Mouse (Mus musculus) retina, adult 2 months (tissue): ENCODE data around the gene Gm19402.

Experiments
- DNase-seq: peaks from one replicate; pipeline ENCODE4 v3.0.0-alpha.2; 2012; ENCODE audit warnings: low read depth, low spot score

The Gm19402 gene

GRCm38 (mm10) chr10:77666342-77666741 lies 24.2 kb downstream of the Gm19402 start:
- no peak for DNase-seq

DNA sequence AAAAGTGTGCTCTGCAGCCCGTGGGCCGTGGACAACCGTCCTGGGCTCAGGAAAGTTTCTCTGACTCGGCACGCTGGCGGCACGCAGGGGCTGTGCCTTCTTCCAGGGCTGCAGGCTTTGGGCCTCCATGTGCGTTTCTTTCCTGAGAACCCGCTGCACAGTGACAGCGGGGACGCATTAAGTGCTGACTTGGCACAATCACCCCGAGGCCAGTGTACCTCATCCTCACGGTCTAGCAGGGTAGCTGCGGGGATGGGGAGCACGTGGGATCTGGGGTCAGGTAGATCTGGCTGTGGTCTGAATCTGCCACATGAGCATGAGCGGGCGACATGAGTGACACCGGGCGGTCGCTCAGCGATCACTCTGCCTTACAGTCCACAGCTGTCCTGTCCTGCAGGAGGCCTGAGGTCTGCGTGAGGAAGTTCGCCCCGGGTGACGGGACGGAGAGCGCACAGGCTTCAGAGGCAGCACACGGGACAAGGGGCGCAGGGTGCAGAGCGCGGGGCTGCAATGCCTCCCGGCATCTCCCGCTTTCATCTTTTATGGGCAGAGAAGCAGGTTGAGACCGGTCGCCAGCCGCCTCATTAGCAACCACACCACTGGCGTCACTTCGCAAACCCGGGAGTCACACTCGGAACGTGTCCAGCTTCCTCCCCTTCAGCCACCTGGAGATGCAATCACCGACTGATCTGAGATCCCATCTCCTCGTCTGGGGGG lies 26.4 kb downstream of the Gm19402 start:
- no peak for DNase-seq

GRCm38 (mm10) chr10:77658286-77658994 lies 32.1 kb downstream of the Gm19402 start:
- no peak for DNase-seq

DNA sequence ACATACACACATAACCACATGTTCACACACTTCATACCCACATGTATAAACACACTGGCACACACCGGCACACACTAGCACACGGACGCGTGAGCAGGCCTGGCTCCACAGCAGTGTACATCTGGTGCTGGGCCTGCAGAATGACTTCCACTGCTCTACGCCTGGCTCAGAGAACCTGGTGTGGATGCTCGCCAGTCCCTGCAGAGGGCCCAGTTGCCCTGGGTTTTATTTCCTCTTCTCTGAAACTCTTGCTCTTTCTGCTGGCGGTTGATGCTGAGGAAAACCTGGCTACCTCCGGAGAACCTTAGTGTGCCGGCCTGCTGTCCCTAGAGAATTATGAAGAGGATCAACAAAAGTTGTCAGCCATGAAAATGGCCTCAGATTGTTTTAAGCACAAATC lies 38.5 kb downstream of the Gm19402 start:
- no peak for DNase-seq

DNA sequence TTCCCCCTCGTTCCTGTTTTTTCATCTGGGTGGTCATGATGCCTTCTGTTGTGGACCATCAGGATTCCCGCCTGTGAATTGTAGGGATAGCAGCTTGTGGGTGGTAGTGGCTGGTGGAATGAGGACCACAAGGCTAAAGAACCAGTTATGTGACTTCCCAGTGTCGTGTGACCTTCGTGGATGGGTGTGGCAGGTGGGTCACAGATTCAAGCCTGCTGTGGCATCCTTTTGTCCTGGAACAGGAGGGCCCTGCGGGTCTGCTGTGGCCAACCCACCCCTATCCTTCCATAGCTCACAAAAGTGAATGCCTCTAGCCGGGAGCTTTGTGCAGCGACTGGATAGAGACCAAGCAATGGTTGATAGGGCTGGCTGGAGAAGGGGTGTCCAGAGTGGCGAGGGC lies 42.7 kb downstream of the Gm19402 start:
- no peak for DNase-seq

DNA sequence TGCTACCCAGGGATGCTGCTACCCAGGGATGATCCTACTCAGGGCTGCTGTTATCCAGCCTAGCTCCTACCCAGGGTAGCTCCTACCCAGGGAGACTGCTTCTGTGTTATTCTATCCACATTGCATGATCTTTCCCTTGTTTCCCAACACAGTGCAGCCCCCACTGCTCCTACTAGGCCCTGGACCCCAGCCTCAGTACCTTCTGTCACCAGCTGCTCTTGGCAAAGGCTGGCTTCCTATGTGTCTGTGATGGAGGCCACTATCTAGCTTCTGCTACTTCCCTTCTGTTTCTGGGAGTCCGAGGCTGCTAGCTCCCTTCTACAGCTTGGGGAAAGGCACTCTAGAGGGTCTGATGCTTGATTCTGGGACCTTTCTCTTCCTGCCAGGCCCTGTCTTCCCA lies 43.1 kb downstream of the Gm19402 start:
- DNase-seq, result no peak

DNA sequence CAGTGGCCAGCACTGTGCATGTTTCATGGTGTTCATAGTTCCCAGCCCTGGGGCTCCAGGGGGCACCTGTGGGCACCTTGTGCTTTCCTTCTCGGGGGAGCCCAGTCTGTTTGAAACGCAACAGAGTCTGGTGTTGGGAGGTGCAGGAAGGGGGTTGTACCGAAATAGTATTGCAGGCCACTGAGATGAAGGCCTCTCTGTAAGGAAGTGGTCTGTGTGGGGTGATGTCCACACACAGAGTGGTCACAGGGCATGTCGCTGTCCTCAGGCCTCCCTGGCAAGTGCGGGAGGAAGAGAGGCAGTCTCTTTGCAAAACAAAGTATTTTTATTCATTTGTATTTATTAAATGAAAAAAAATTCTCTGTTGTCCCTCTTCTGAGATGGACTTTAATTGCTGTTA lies 45.0 kb downstream of the Gm19402 start:
- no peak for DNase-seq

DNA sequence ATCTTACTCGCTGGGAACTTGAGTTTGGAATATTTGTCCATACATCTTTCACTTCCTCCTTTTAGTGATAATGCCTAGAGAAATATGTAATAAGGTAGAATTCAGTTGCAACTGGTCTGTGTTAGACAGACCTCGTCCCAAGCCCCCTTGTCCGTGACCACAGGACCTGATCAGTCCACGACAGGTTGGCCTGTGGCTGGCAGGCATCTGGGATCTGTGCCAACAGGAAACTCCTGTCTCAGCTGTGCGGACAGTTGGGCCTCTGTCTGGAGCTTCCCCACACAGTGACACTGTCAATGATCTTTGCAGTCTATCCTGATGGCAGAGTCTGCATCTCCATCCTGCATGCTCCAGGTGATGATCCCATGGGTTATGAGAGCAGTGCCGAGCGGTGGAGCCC lies 47.4 kb downstream of the Gm19402 start:
- no peak for DNase-seq
